Mouse (Mus musculus): Measurements from ENCODE around the gene Icam4. TPM values are rescaled to one million over a fixed set of nuclear protein-coding genes. Genes with fewer than 3 reads are reported as not detected.

Icam4 gene
- total and polyA plus RNA-seq, 3 experiments = 0.84 to 1.4 (median 1.0) TPM

DNA sequence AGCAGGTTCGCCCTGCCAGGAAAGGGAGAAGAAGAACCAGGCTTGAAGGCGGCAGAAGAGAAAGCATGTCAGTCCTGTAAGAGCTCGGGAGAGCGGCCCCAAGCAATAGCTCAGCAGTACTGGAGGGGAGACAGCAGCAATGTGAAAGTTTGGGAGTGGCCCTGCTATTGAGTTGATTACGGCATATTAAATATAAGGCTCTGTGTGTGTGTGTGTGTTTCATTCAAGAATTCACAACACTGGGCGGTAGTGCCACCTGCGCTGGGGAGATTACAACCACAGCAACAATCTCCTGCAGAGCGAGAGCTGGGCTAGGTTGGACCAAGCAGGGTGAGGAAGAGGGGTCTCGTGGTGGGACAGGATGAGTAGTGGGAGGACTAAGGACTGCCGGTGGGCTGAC is 22.4 kb downstream of the Icam4 start:
- H3K27ac ChIP-seq = no peak overlapping the region
- TF ChIP-seq POLR2A (IDR thresholded peaks at IDR 0.05; ENCODE audit: insufficient read depth, low read depth, low read length) (no peak), EP300 (IDR thresholded peaks at IDR 0.05; ENCODE audit: insufficient read depth, low read depth, low read length) (no peak), CTCF (IDR thresholded peaks at IDR 0.05) (no peak)
- 66% methylated on average over 10 of the region's 10 CpGs for WGBS
- no peak overlapping the region for H3K4me3 ChIP-seq
- no peaks in the 10 kb centered on the region for H3K36me3 ChIP-seq (ENCODE audit: control insufficient read depth, insufficient read depth, low read length)
- no peaks in the 10 kb centered on the region for H3K79me2 ChIP-seq (replicated peaks; ENCODE audit: control insufficient read depth, insufficient read depth, low read length)
- no peaks in the 10 kb centered on the region for H3K4me1 ChIP-seq (ENCODE audit: control insufficient read depth, insufficient read depth, low read length)
- no peak for DNase-seq
- H3K9ac ChIP-seq (ENCODE audit: low read depth, low read length) = no peak overlapping the region
- H3K27me3 ChIP-seq (ENCODE audit: control insufficient read depth, insufficient read depth, low read length) = no peaks in the 10 kb centered on the region
- intact Hi-C loops (cut with DNase I) = no loop called here

- TF ChIP-seq EP300 (IDR thresholded peaks at IDR 0.05; ENCODE audit: insufficient read depth, low read depth, low read length) (no peak), CTCF (IDR thresholded peaks at IDR 0.05) (no peak), POLR2A (IDR thresholded peaks at IDR 0.05; ENCODE audit: insufficient read depth, low read depth, low read length) (no peak)
- H3K36me3 ChIP-seq (ENCODE audit: control insufficient read depth, insufficient read depth, low read length) = no peaks in the 10 kb centered on the region
- H3K27ac ChIP-seq = no peak overlapping the region
- no peaks in the 10 kb centered on the region for H3K27me3 ChIP-seq (ENCODE audit: control insufficient read depth, insufficient read depth, low read length)
- intact Hi-C loops (cut with DNase I) = no loop called here
- DNase-seq = no peak
- no peak overlapping the region for H3K4me3 ChIP-seq
- H3K79me2 ChIP-seq (replicated peaks; ENCODE audit: control insufficient read depth, insufficient read depth, low read length) = no peaks in the 10 kb centered on the region
- 93% methylated on average over 2 of the region's 2 CpGs for WGBS
- no peaks in the 10 kb centered on the region for H3K4me1 ChIP-seq (ENCODE audit: control insufficient read depth, insufficient read depth, low read length)
- no peak overlapping the region for H3K9ac ChIP-seq (ENCODE audit: low read depth, low read length)
These were observed 33.8 kb downstream of the Icam4 start for GRCm38 (mm10) chr9:21062928-21063327.

DNA sequence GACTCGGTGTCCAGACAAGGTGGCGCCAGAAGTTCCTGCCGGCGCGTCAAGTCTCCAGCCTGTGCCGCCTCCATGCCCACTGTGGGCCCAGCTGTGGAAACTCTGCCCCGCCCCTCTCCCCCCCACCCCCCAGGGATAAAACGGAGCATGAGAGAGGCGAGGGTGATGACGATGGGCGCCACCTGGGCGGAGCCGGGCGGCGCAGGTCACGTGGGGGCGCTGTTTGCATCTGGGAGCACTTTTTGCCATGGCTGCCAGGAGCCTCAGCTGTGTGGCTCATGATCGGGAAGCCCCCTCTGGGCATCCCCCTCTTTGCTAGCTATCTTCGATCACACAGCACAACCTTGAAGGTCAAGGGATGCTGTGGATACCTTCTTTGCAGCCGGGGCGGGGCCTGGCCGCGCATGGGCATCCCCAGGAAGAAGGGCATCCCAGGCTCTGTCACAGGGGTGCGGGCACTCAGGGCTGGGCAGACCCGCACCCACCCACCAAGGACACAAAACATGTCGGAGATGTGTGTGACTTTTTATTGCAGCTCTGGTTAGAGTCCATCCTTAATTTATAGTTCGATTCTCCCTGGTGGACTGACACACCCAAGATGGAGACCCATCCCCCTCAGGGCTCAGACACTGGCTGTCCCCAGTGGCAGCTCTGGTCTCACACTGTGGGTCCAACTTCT is 38.0 kb downstream of the Icam4 start, which contains the start of gene Zglp1:
Gene Zglp1, minus strand, starts transcription at position 88 of the 679 bp plus-strand sequence.
- intact Hi-C loops (cut with DNase I) = no loop called here
- Histone ChIP-seq H3K9ac (ENCODE audit: low read depth, low read length) (no peak within 1 kb of the TSS), H3K27ac (no peak within 1 kb of the TSS), H3K4me1 (ENCODE audit: control insufficient read depth, insufficient read depth, low read length) (no peaks in the 10 kb centered on the region), H3K4me3 (no peak within 1 kb of the TSS), H3K79me2 (replicated peaks; ENCODE audit: control insufficient read depth, insufficient read depth, low read length) (no peaks in the 10 kb centered on the region), H3K36me3 (ENCODE audit: control insufficient read depth, insufficient read depth, low read length) (no peaks in the 10 kb centered on the region), H3K27me3 (ENCODE audit: control insufficient read depth, insufficient read depth, low read length) (no peaks in the 10 kb centered on the region)
- WGBS = 84% methylated on average over 27 of the region's 27 CpGs
- no peak for DNase-seq
- TF ChIP-seq EP300 (IDR thresholded peaks at IDR 0.05; ENCODE audit: insufficient read depth, low read depth, low read length) (no peak), POLR2A (IDR thresholded peaks at IDR 0.05; ENCODE audit: insufficient read depth, low read depth, low read length) (no peak), CTCF (IDR thresholded peaks at IDR 0.05) (no peak)

DNA sequence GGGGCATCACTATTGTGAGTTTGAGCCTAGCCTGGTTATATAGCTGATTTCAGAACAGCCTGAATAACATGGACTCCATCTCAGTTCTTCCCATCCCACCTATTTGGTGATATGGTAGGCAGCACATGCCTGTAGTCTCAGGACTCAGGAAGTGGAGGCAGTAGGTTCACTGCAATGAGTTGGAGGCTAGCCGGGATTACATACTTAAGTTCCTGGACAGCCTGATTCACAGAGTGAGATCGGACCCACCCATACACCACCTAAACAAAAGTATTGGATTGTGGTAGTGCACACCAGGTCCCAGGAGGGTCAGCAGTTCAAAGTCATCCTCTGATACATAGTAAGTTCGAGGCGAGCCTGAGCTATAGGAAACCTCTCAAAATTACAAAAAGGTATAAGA is 43.5 kb downstream of the Icam4 start:
- DNase-seq = no peak
- no peak for TF ChIP-seq POLR2A (IDR thresholded peaks at IDR 0.05; ENCODE audit: insufficient read depth, low read depth, low read length)
- intact Hi-C loops (cut with DNase I) = loop anchor here (5.0 kb wide), 1 partner anchor 40 kb away; the partner anchor contains the start of gene Icam5
- peak overlapping the region; percentile 77 for H3K27ac ChIP-seq
- H3K9ac ChIP-seq (ENCODE audit: low read depth, low read length) = peak overlapping the region; percentile 94; the same call in 1 of the 2 replicates
- H3K36me3 ChIP-seq (ENCODE audit: control insufficient read depth, insufficient read depth, low read length) = no peaks in the 10 kb centered on the region
- H3K27me3 ChIP-seq (ENCODE audit: control insufficient read depth, insufficient read depth, low read length) = no peaks in the 10 kb centered on the region
- 8% methylated on average over 4 of the region's 4 CpGs for WGBS
- peaks cover 5% of the 10 kb centered on the region for H3K4me1 ChIP-seq (ENCODE audit: control insufficient read depth, insufficient read depth, low read length)
- H3K79me2 ChIP-seq (replicated peaks; ENCODE audit: control insufficient read depth, insufficient read depth, low read length) = peaks cover 2% of the 10 kb centered on the region; the same call in 1 of the 2 replicates
- H3K4me3 ChIP-seq = peak overlapping the region; percentile 83

DNA sequence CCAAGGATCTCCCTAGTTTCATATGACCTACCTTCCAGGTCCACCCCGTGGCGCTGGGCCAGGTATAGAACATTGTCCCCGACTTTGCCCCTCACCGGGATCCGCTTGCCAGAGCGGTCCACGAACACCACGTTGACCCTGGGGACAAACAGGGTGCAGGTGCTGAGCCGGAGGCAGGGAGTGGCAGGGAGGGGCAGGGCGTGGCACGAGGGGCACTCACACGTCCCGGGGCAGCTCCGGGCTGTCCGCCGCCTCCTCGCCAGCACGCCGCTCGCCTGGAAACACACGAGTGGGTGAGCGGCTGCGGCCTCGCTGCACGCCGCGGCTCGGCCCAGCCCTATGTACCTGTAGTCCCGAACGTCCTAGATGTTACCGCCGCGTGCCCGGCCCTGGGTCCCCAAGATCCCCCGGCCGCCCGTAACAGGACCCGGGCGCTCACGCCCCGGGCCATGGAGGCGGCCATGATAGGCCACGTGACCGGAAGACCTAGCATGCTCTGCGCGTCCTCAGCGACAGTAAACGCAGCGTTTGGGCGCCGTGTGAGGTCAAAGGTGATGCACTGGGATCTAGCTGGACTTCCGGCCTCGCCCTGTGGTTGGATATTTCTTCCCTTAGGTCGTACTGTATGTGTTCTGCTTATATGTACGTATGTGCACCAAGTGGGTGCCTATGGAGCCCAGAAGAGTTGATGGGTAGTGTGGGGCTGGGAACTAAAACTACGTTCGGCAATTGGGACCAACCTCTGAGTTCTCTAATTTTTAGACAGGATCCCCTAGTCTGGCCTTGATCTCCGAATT is 44.1 kb downstream of the Icam4 start, which contains the start of the genes Gm49373 and Fdx1l:
Gene Gm49373, minus strand, starts transcription at position 53 of the 797 bp plus-strand sequence.
Gene Fdx1l, minus strand, starts transcription at position 571 of the 797 bp plus-strand sequence.
- 2% methylated on average over 58 of the region's 58 CpGs for WGBS
- DNase-seq = peak; percentile 90 to 91
- peak within 1 kb of the TSS; percentile 94 for H3K9ac ChIP-seq (ENCODE audit: low read depth, low read length)
- H3K4me1 ChIP-seq (ENCODE audit: control insufficient read depth, insufficient read depth, low read length) = peaks cover 5% of the 10 kb centered on the region
- intact Hi-C loops (cut with DNase I) = loop anchor here (5.0 kb wide), 1 partner anchor 41 kb away; the partner anchor contains the start of gene Icam5
- peak within 1 kb of the TSS; percentile 83 for H3K4me3 ChIP-seq
- TF ChIP-seq EP300 (IDR thresholded peaks at IDR 0.05; ENCODE audit: insufficient read depth, low read depth, low read length) = peak; percentile 95
- no peak for TF ChIP-seq CTCF (IDR thresholded peaks at IDR 0.05)
- peak; percentile 90 for TF ChIP-seq POLR2A (IDR thresholded peaks at IDR 0.05; ENCODE audit: insufficient read depth, low read depth, low read length)
- H3K36me3 ChIP-seq (ENCODE audit: control insufficient read depth, insufficient read depth, low read length) = no peaks in the 10 kb centered on the region
- H3K27ac ChIP-seq = peak within 1 kb of the TSS; percentile 77
- H3K79me2 ChIP-seq (replicated peaks; ENCODE audit: control insufficient read depth, insufficient read depth, low read length) = peaks cover 2% of the 10 kb centered on the region; the same call in 1 of the 2 replicates
- no peaks in the 10 kb centered on the region for H3K27me3 ChIP-seq (ENCODE audit: control insufficient read depth, insufficient read depth, low read length)

All from heart, adult 2 months (tissue).